Mouse (Mus musculus) midbrain, postnatal 0 days (tissue): Measurements from ENCODE around the gene Casp8. TPM values are rescaled to one million over a fixed set of nuclear protein-coding genes. Genes with fewer than 3 reads are reported as not detected.

Experiments used
- ATAC-seq: fragments of 200-750 bp; cut with Nextera tagmentation; 2 replicates; pipeline ENCODE4 v1.8.0; 2017; ENCODE audit warnings: moderate number of reproducible peaks, mild to moderate bottlenecking, moderate TSS enrichment, moderate library complexity; ENCODE audit not compliant: low FRiP score
- DNase-seq: peaks from one replicate; pipeline ENCODE4 v3.0.0-alpha.2; 2015; ENCODE audit warnings: low spot score
- H3K27ac ChIP-seq: fragments of 300-500 bp; sonication (generic); 2 replicates; pipeline ENCODE4 v1.5.1; 2014; ENCODE audit warnings: low read depth, mild to moderate bottlenecking, low read length, mixed read lengths
- H3K27me3 ChIP-seq: fragments of 300-500 bp; sonication (generic); 2 replicates; pipeline ENCODE4 v1.6.1; 2014; ENCODE audit warnings: low read length, control low read depth, mixed read lengths; ENCODE audit not compliant: insufficient read depth
- H3K36me3 ChIP-seq: fragments of 300-500 bp; sonication (generic); 2 replicates; pipeline ENCODE4 v1.6.1; 2014; ENCODE audit warnings: low read length, control low read depth, mixed read lengths; ENCODE audit not compliant: insufficient read depth
- H3K4me1 ChIP-seq: fragments of 300-500 bp; sonication (generic); 2 replicates; pipeline ENCODE4 v1.6.1; 2014; ENCODE audit warnings: mild to moderate bottlenecking, control low read depth, antibody characterized with exemption, low read length, mixed read lengths; ENCODE audit not compliant: insufficient read depth
- H3K4me2 ChIP-seq: fragments of 300-500 bp; sonication (generic); 2 replicates; pipeline ENCODE4 v1.6.1; 2014; ENCODE audit warnings: low read depth, mild to moderate bottlenecking, low read length, mixed read lengths; ENCODE audit not compliant: poor library complexity, severe bottlenecking
- H3K4me3 ChIP-seq: fragments of 300-500 bp; sonication (generic); 2 replicates; pipeline ENCODE4 v1.5.1; 2014; ENCODE audit warnings: low read depth, mild to moderate bottlenecking, low read length, moderate library complexity
- H3K9ac ChIP-seq: fragments of 300-500 bp; sonication (generic); replicated peaks from 2 replicates; pipeline ENCODE4 v1.6.1; 2014; ENCODE audit warnings: mild to moderate bottlenecking, low read length, moderate library complexity, mixed read lengths; ENCODE audit not compliant: poor library complexity, severe bottlenecking
- H3K9me3 ChIP-seq: fragments of 300-500 bp; sonication (generic); 2 replicates; pipeline ENCODE4 v1.6.1; 2016; ENCODE audit warnings: low read length, control low read depth
- CTCF ChIP-seq: IDR thresholded peaks from 2 replicates; pipeline ENCODE4 v1.5.1; 2016; ENCODE audit warnings: antibody characterized with exemption, mild to moderate bottlenecking
- WGBS: fragments of 180-500 bp; shearing (Covaris S2); extraction: QIAGEN DNeasy Blood & Tissue Kit; methylation state at CpG from one replicate; pipeline ENCODE4 v1.1.7; 2014; 5-methylcytosine and 5-hydroxymethylcytosine counted together
- polyA plus RNA-seq: library from polyadenylated mRNA; unstranded; fragments of >200 nt; fragmentation: Nextera tagmentation; extraction: Ambion mirVana; gene quantifications from 2 replicates; pipeline ENCODE4 v1.2.1, GENCODE M21; 2015
- total RNA-seq: library from RNA; depleted of rRNA; stranded (reverse); fragments of >200 nt; gene quantifications from 2 replicates; pipeline ENCODE4 v1.2.3, GENCODE M21; 2014

Casp8 gene
- total and polyA plus RNA-seq, 2 experiments from 2014 or later: 2.2 to 4.3 TPM

DNA sequence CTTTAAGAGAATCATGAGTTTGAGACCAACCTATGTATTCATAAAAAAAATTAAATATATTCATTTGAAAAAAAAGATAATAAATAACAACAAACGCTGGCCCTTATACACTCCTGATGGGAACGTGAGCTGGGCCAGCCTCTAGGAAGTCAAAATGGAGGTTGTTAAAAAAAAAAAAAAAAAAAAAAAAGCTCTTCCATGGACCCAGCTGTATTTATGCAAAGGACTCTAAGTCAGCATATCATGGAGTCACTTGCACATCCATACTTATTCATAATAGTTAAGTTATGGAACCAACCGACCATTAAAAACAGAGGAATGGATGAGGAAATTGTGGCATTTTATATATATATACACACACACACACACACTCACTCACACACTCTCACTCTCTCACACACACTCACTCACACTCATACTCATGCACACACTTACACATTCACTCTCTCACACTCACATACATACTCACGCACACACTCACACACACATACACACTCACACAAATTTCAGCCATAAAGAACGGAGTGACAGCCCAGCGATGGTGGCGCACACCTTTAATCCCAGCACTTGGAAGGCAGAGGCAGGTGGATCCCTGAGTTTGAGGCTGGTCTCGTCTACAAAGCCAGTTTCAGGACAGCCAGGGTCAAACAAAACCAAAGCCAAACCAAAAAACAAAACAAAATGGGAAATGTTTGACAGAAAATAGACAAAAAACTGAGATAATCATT, 6.5 kb downstream of the Casp8 start:
- H3K4me2 ChIP-seq: no peak overlapping the region
- 92% methylated on average over 8 of the region's 8 CpGs for WGBS
- no peak for TF ChIP-seq CTCF
- no peaks in the 10 kb centered on the region for H3K9me3 ChIP-seq
- DNase-seq: no peak
- H3K27ac ChIP-seq: no peak overlapping the region
- no peaks in the 10 kb centered on the region for H3K36me3 ChIP-seq
- H3K4me3 ChIP-seq: no peak overlapping the region
- ATAC-seq: no peak
- H3K9ac ChIP-seq: no peak overlapping the region
- no peaks in the 10 kb centered on the region for H3K4me1 ChIP-seq
- H3K27me3 ChIP-seq: no peaks in the 10 kb centered on the region

DNA sequence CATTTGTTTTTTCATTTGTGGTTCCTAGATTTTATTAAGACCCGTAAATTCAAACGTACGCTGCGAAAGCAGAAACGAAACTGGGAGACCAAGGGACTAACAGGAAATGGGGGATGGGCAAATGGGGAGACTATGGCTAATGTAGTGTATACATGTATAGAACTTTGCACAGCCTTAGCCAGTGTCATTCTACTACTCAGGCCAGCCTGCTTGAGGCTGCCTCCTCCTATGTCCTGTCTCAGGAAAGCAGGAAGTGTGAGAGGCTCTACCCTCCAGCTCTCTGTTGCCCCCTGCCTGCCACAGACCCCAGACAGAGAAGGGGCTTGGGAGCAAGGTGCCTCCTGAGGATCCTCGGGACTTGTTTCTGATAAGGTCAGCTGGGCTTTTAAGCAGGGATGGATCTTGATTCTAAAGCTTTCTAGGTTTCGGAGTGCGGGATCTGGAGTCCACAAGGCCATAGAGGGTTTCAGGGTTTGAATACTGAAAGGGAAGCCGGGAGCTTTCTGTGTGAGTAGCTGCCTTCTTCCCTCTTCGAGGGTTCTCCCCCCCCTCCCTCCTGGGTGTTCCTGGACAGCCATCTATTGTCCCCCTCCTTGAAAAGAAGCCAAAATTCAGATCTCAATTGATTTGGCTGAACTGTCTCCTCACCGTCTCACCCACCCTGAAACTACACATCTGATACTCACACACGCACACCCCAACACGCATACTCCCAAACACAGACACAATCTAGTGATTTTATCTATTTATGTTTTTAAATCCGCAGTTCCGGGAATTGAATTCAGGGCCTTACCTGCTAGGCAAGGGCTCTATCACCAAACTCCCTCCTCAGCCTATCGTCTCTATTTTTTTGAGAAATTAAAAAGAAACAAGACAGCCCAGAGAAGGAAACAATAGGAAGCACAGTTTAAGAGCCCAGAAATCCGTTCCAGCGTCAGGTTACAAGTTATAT, 7.4 kb downstream of the Casp8 start:
- H3K27ac ChIP-seq: no peak overlapping the region

DNA sequence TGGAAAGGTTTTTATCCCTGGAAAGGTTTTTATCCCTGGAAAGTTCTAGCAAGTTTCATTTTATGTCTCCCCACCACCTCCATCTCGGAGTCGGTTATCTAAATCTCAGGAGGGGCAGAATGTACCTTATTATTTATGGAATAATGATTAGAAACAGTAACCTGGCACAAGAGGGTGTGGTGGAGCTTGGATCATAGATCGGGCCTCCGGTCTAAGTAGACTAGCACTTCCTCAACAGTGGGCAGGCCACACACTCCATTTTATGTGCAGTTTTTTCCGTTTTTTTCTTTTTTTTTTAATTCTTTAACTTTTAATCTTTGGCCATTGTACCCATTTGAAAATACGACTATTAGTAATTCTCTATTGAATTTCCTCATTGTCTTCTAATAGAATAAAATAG, 8.4 kb downstream of the Casp8 start:
- H3K4me2 ChIP-seq: no peak overlapping the region

More for the DNA sequence above, 7.4 kb downstream of the Casp8 start:
- WGBS: 74% methylated on average over 18 of the region's 18 CpGs
- Histone ChIP-seq H3K4me3 (no peak overlapping the region), H3K27me3 (no peaks in the 10 kb centered on the region), H3K4me2 (no peak overlapping the region), H3K36me3 (no peaks in the 10 kb centered on the region), H3K9ac (no peak overlapping the region), H3K4me1 (no peaks in the 10 kb centered on the region), H3K9me3 (no peaks in the 10 kb centered on the region)
- no peak for ATAC-seq
- TF ChIP-seq CTCF: peak; percentile 49
- peak; percentile 2 for DNase-seq

DNA sequence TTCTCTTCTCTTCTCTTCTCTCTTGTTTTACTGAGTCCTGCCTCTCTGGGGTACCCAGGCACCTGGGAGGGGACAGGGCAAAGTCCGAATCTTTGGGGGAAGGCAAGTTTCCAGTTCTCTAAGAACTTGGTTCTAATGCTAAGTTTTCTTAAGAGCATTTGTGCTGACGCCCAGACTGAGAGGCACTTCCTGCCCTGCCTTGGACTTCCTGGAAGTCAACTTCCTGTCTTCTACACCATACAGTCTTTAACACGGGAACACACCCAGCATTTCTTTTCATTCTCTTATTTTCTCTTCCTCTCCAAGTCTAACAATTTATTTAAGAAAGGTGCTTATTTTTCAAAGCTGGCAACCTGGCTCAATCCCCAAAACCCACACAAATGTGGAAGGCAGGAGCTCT, 11.5 kb downstream of the Casp8 start:
- 84% methylated on average over 3 of the region's 3 CpGs for WGBS
- no peak for ATAC-seq
- H3K4me2 ChIP-seq: no peak overlapping the region

More for the DNA sequence above, 8.4 kb downstream of the Casp8 start:
- Histone ChIP-seq H3K4me3 (no peak overlapping the region), H3K9me3 (no peaks in the 10 kb centered on the region), H3K9ac (no peak overlapping the region), H3K4me1 (no peaks in the 10 kb centered on the region), H3K36me3 (no peaks in the 10 kb centered on the region), H3K27me3 (no peaks in the 10 kb centered on the region), H3K27ac (no peak overlapping the region)
- DNase-seq: no peak
- no peak for TF ChIP-seq CTCF
- no peak for ATAC-seq
- WGBS: 90% methylated on average over 6 of the region's 6 CpGs

DNA sequence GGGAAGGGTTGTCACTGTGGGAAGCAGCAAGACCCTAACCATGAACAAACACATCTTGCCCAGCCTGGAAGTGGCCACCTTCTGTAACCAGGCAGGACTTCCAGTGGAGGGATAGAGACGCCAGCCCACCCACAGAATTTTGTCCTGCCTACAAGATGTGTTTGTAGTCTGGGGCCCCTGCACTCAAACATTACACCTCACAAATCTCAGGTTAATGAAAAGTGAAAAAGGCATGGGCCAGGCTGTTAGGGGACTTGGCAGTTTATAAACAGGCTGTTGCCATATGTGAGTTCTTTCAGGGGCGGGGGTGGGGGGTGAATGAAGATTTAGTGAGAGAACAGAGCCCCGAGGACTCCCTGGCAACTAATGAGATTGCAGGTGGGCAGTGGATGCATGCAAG, 31.1 kb downstream of the Casp8 start:
- no peaks in the 10 kb centered on the region for H3K9me3 ChIP-seq
- H3K9ac ChIP-seq: no peak overlapping the region
- H3K27me3 ChIP-seq: no peaks in the 10 kb centered on the region
- ATAC-seq: no peak
- WGBS: 86% methylated on average over 3 of the region's 3 CpGs
- H3K36me3 ChIP-seq: no peaks in the 10 kb centered on the region
- TF ChIP-seq CTCF: no peak
- no peak overlapping the region for H3K27ac ChIP-seq
- no peaks in the 10 kb centered on the region for H3K4me1 ChIP-seq
- no peak overlapping the region for H3K4me2 ChIP-seq
- DNase-seq: no peak
- H3K4me3 ChIP-seq: no peak overlapping the region

More for the DNA sequence above, 11.5 kb downstream of the Casp8 start:
- no peak for TF ChIP-seq CTCF
- Histone ChIP-seq H3K4me3 (no peak overlapping the region), H3K9me3 (no peaks in the 10 kb centered on the region), H3K4me1 (no peaks in the 10 kb centered on the region), H3K27ac (no peak overlapping the region), H3K36me3 (no peaks in the 10 kb centered on the region), H3K9ac (no peak overlapping the region), H3K27me3 (no peaks in the 10 kb centered on the region)
- DNase-seq: no peak

DNA sequence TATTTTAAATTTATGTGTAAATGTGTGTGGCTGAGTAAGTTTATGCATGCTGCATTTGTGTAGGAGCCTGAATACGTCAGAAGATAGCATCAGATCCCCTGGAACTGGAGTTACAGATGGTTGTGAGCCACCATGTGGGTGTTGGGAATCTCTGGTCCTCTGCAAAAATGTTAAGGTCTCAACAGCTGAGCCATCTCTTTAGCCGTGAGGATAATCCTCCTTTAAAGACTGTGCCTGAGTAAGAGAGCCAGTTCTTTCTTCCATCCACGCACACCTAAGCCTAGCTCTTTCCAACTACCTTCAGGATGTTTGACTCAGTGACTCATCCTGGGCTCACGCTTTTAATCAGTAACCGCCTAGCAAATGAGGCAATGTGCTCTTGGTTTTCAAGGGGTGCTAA, 35.6 kb downstream of the Casp8 start:
- Histone ChIP-seq H3K4me2 (no peak overlapping the region), H3K27me3 (no peaks in the 10 kb centered on the region), H3K36me3 (no peaks in the 10 kb centered on the region), H3K9me3 (no peaks in the 10 kb centered on the region), H3K27ac (no peak overlapping the region), H3K4me1 (no peaks in the 10 kb centered on the region), H3K4me3 (no peak overlapping the region), H3K9ac (no peak overlapping the region)
- no peak for TF ChIP-seq CTCF
- DNase-seq (no peak), ATAC-seq (no peak)
- WGBS: 86% methylated on average over 5 of the region's 5 CpGs
